Mouse (Mus musculus) lung, postnatal 0 days (tissue): ENCODE data around the gene Gm45837. TPM values are rescaled to one million over a fixed set of nuclear protein-coding genes. Genes with fewer than 3 reads are reported as not detected.
A peak's percentile ranks its signal among the peaks of the same experiment; 100 is the strongest.

ENCODE experiments used
- ATAC-seq: fragments of 200-750 bp; cut with Nextera tagmentation; 2 replicates; pipeline ENCODE4 v1.8.0; 2017; ENCODE audit warnings: moderate library complexity
- DNase-seq: peaks from one replicate; pipeline ENCODE4 v3.0.0-alpha.2; 2016; ENCODE audit warnings: low spot score
- H3K27ac ChIP-seq: fragments of 300-500 bp; sonication (generic); 2 replicates; pipeline ENCODE4 v1.5.1; 2014; ENCODE audit warnings: antibody characterized with exemption, mild to moderate bottlenecking, low read length, mixed read lengths
- H3K27me3 ChIP-seq: fragments of 300-500 bp; sonication (generic); replicated peaks from 2 replicates; pipeline ENCODE4 v1.6.1; 2014; ENCODE audit warnings: low read length, mixed read lengths; ENCODE audit not compliant: insufficient read depth
- H3K36me3 ChIP-seq: fragments of 300-500 bp; sonication (generic); 2 replicates; pipeline ENCODE4 v1.6.1; 2014; ENCODE audit warnings: low read length, mixed read lengths; ENCODE audit not compliant: insufficient read depth
- H3K4me1 ChIP-seq: fragments of 300-500 bp; sonication (generic); 2 replicates; pipeline ENCODE4 v1.6.1; 2014; ENCODE audit warnings: antibody characterized with exemption, low read depth, low read length, mixed read lengths; ENCODE audit not compliant: insufficient read depth
- H3K4me2 ChIP-seq: fragments of 300-500 bp; sonication (generic); replicated peaks from 2 replicates; pipeline ENCODE4 v1.6.1; 2014; ENCODE audit warnings: low read depth, mild to moderate bottlenecking, low read length, moderate library complexity, mixed read lengths
- H3K4me3 ChIP-seq: fragments of 300-500 bp; sonication (generic); 2 replicates; pipeline ENCODE4 v1.5.1; 2014; ENCODE audit warnings: low read depth, low read length
- H3K9ac ChIP-seq: fragments of 300-500 bp; sonication (generic); replicated peaks from 2 replicates; pipeline ENCODE4 v1.6.1; 2014; ENCODE audit warnings: low read depth, mild to moderate bottlenecking
- H3K9me3 ChIP-seq: fragments of 300-500 bp; sonication (generic); 2 replicates; pipeline ENCODE4 v1.6.1; 2016; ENCODE audit warnings: low read length, mixed read lengths
- CTCF ChIP-seq: IDR thresholded peaks from 2 replicates; pipeline ENCODE4 v1.5.1; 2016; ENCODE audit warnings: antibody characterized with exemption, mild to moderate bottlenecking
- EP300 ChIP-seq: IDR thresholded peaks from 2 replicates; pipeline ENCODE4 v1.6.1; 2016; ENCODE audit warnings: antibody characterized with exemption, mild to moderate bottlenecking, control low read depth
- WGBS: fragments of 180-500 bp; shearing (Covaris S2); extraction: QIAGEN DNeasy Blood & Tissue Kit; methylation state at CpG from one replicate; pipeline ENCODE4 v1.1.7; 2014; 5-methylcytosine and 5-hydroxymethylcytosine counted together
- polyA plus RNA-seq: library from polyadenylated mRNA; unstranded; fragments of >200 nt; fragmentation: Nextera tagmentation; extraction: Ambion mirVana; gene quantifications from 2 replicates; pipeline ENCODE4 v1.2.1, GENCODE M21; 2015

Gm45837 gene
- polyA plus RNA-seq, 1 experiment from 2014 or later: 4.2 TPM

- H3K36me3 ChIP-seq: no peaks in the 10 kb centered on the region
Observed at GRCm38 (mm10) chr7:101369666-101370065, 41.0 kb upstream of the Gm45837 start.

GRCm38 (mm10) chr7:101373082-101373481, 37.6 kb upstream of the Gm45837 start:
- Histone ChIP-seq H3K36me3 (no peaks in the 10 kb centered on the region), H3K9ac (no peak overlapping the region), H3K4me3 (no peak overlapping the region), H3K27me3 (no peaks in the 10 kb centered on the region), H3K9me3 (no peaks in the 10 kb centered on the region), H3K4me2 (no peak overlapping the region), H3K4me1 (no peaks in the 10 kb centered on the region), H3K27ac (no peak overlapping the region)
- TF ChIP-seq CTCF (no peak), EP300 (no peak)
- ATAC-seq (no peak), DNase-seq (no peak)
- WGBS: 83% methylated on average over 19 of the region's 26 CpGs

More at GRCm38 (mm10) chr7:101369666-101370065, 41.0 kb upstream of the Gm45837 start:
- Histone ChIP-seq H3K9ac (no peak overlapping the region), H3K27me3 (no peaks in the 10 kb centered on the region), H3K4me3 (no peak overlapping the region), H3K4me2 (no peak overlapping the region), H3K27ac (no peak overlapping the region), H3K4me1 (no peaks in the 10 kb centered on the region), H3K9me3 (no peaks in the 10 kb centered on the region)
- DNase-seq: no peak
- WGBS: 78% methylated on average over 7 of the region's 7 CpGs
- no peak for ATAC-seq
- TF ChIP-seq CTCF (no peak), EP300 (no peak)

DNA sequence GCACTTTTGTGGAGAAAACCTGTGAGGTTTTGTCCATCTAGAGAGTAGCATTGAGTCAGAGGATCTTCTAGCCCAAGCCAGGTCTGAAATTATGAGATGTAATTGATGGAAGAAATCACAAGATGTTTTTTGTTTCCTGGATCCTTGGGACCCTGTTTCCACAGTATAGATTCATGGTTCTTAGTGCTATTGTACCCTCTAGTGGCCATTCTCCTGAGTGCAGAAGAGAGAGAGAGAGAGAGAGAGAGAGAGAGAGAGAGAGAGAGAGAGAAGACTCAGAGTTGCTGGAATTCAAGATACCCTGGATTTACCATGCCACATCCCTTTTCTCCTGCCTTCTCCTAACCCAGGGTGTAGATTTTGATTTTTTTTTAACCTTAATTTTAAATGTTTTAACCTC, 36.5 kb upstream of the Gm45837 start:
- Histone ChIP-seq H3K27me3 (no peaks in the 10 kb centered on the region), H3K4me2 (no peak overlapping the region), H3K36me3 (no peaks in the 10 kb centered on the region; the same call in 1 of the 2 replicates), H3K9me3 (no peaks in the 10 kb centered on the region), H3K4me3 (no peak overlapping the region), H3K27ac (no peak overlapping the region), H3K9ac (no peak overlapping the region), H3K4me1 (peaks cover 5% of the 10 kb centered on the region; the same call in 1 of the 2 replicates)
- DNase-seq (peak; percentile 84), ATAC-seq (no peak)
- TF ChIP-seq CTCF (peak; percentile 87), EP300 (0 out of 2 replicates have a peak, but pooled peaks have one; percentile 30)

GRCm38 (mm10) chr7:101376701-101377340, 33.9 kb upstream of the Gm45837 start:
- H3K27me3 ChIP-seq: no peaks in the 10 kb centered on the region
- no peak overlapping the region for H3K4me2 ChIP-seq
- peak overlapping the region; percentile 85; the same call in 1 of the 2 replicates for H3K27ac ChIP-seq
- peaks cover 13% of the 10 kb centered on the region; the same call in 1 of the 2 replicates for H3K4me1 ChIP-seq
- H3K9me3 ChIP-seq: no peaks in the 10 kb centered on the region
- ATAC-seq (no peak), DNase-seq (no peak)
- H3K9ac ChIP-seq: no peak overlapping the region
- H3K4me3 ChIP-seq: no peak overlapping the region
- 77% methylated on average over 10 of the region's 10 CpGs for whole genome bisulfite sequencing
- no peak for TF ChIP-seq EP300
- TF ChIP-seq CTCF: no peak
- H3K36me3 ChIP-seq: no peaks in the 10 kb centered on the region; the same call in 1 of the 2 replicates

- H3K9ac ChIP-seq: peak overlapping the region; percentile 37
- peak overlapping the region; percentile 71 for H3K4me2 ChIP-seq
- H3K27me3 ChIP-seq: no peaks in the 10 kb centered on the region
- H3K4me1 ChIP-seq: peaks cover 18% of the 10 kb centered on the region; the same call in 1 of the 2 replicates
- no peak for TF ChIP-seq CTCF
- peak; percentile 35; the same call in 1 of the 2 replicates for TF ChIP-seq EP300
- DNase-seq (peak; percentile 97), ATAC-seq (peak; percentile 94)
- peak overlapping the region; percentile 30 for H3K4me3 ChIP-seq
- 10% methylated on average over 5 of the region's 7 CpGs for WGBS
- H3K9me3 ChIP-seq: no peaks in the 10 kb centered on the region
- no peaks in the 10 kb centered on the region; the same call in 1 of the 2 replicates for H3K36me3 ChIP-seq
- H3K27ac ChIP-seq: peak overlapping the region; percentile 85
Observed at GRCm38 (mm10) chr7:101377741-101378262, 32.9 kb upstream of the Gm45837 start.

DNA sequence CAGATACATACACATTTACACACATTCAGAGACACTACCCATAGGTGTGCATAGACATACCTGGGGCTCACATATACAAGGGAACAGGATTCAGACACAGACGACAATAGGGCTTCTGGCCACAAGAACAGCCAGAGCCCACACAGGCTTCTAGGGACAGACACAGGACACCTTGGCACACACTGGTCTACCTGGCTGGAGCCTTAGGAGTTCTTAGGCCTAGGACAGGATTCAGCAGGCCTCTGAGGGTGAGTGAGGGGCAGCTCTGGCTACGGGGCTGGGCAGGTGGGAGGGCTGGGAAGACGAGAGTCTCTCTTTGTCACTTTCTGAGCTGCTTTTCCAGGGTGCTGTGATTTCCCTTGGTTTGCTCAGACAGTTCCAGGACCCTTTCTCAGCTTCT, 32.4 kb upstream of the Gm45837 start:
- H3K4me2 ChIP-seq: peak overlapping the region; percentile 71
- no peak for DNase-seq
- H3K27ac ChIP-seq: peak overlapping the region; percentile 85
- WGBS: 35% methylated on average over 3 of the region's 3 CpGs
- no peaks in the 10 kb centered on the region; the same call in 1 of the 2 replicates for H3K36me3 ChIP-seq
- H3K9me3 ChIP-seq: no peaks in the 10 kb centered on the region
- H3K27me3 ChIP-seq: no peaks in the 10 kb centered on the region
- H3K4me3 ChIP-seq: peak overlapping the region; percentile 30
- H3K9ac ChIP-seq: peak overlapping the region; percentile 37
- TF ChIP-seq EP300 (no peak), CTCF (no peak)
- peaks cover 20% of the 10 kb centered on the region; the same call in 1 of the 2 replicates for H3K4me1 ChIP-seq
- ATAC-seq: peak; percentile 13
